Mouse (Mus musculus) left cerebral cortex, adult 8-10 months (tissue): ENCODE measurements around the gene Zfand2a. TPM values are rescaled to one million over a fixed set of nuclear protein-coding genes. Genes with fewer than 3 reads are reported as not detected.

Source experiments
- DNase-seq, 2 experiments: peaks; one replicate each; pipeline ENCODE4 v3.0.0; 2022; ENCODE audit warnings: low spot score in 2 of 2
- total RNA-seq, 4 experiments: library from RNA; stranded (reverse); gene quantifications; 2 replicates each; pipeline ENCODE4 v1.2.4; 2022

Gene Zfand2a
- total RNA-seq, 4 experiments from 2014 or later = 45.5 to 52.6 (median 50.4) TPM

GRCm38 (mm10) chr5:139466801-139467200, 17.5 kb downstream of the Zfand2a start:
- DNase-seq = no peak

- DNase-seq = no peak
Measured at GRCm38 (mm10) chr5:139466373-139466772, 18.0 kb downstream of the Zfand2a start.

DNA sequence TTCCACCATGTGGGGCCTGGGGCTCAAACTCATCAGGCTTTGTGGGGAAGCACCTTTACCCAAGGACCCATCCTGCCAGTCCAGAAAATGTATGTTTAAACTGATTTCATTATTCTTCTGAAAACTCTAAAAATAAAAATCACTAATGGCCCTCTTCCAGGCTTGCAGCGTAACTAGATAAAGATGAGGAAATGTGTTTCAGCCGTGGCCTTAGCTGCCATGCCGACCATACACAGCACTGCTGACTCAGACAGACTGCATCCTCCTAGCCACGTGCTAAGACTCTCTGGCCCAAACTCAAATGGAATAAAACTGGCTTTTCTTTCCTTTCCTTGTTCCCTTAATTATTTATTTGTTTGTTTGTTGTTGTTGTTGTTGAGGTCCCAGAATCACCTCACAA, 19.5 kb downstream of the Zfand2a start:
- no peak for DNase-seq

- DNase-seq = peak; percentile 97 to 99
Measured at GRCm38 (mm10) chr5:139460384-139461067, 23.8 kb downstream of the Zfand2a start, which contains the start of gene 3110082I17Rik. TSS of gene 3110082I17Rik (minus strand) at chr5:139460527.

DNA sequence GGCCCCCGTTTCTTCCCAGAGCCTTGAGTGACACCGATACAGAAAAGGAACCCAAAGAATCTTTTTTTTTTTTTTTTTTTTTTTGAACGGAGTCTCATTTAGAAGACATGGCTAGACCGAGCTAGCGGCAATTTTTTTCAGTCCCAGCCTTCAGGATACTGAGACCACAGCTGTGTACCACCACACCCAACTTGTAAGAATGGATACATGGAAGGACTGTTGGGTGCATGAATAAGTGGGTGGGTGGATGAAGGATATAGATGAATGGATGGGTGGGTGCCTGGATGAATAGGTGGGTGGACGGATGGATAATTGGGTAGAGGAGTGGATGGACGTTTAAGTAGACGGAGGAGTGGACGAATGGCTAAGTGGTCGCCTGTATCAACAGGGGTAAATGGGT, 24.4 kb downstream of the Zfand2a start:
- no peak for DNase-seq

DNA sequence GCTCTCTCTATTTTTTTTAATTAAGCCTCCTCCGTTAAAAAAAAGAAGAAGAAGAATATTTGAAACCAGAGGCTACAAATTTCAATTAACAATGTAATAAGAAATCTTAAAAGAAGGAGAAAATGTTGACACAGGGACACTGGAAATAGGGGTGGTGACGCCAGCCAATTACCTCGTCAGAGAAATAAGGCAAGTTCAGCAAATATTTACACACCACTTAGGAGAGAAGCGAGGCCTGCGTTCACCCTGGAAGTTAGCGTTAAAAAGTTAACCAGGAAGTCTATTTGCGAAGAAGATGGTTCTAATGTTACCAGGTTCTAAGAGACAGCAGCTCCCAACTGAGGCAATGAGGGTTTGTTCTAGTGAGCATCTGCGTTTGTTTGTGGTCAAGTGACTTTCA, 27.1 kb downstream of the Zfand2a start:
- no peak for DNase-seq

DNA sequence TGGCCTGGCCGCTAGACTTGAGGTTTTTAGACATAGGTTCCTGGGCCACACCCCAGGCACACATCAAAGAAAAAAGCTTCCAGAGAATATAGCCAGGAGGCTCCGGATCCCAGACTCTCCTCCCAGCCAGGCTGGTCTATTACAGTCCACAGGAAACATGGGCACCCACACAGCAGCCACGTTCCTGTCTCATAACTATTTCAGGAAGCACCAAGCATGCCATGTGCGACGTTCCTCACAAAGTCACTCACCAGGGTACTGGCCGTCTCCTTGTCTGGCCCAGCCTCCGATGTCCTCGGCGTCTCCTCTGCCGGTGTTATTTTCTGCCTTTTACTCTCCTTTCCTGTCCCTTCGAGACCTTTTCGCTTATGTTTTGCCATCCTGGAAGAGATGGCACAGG, 29.2 kb downstream of the Zfand2a start:
- DNase-seq = peak in 1 of 2 experiments; percentile 45

DNA sequence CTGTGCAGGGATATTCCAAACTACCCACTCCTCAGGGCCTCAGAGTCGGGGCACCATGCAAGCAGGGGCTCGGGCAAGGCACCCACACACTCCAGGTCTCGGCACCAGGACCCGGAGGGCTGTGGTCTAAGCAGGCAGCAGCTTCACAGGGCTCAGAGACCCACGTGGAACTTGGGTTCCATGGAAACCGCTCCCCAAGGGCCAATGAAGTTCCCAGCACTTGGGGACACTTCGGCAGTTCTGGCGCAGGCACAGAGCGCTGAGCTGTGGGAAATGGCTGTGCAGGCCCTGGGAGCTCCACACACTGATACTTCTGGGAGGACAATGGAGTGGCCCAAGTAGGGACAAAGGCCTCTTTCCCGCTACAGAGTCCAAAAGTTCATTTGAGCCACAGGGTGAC, 31.3 kb downstream of the Zfand2a start:
- no peak for DNase-seq

- no peak for DNase-seq
Measured at GRCm38 (mm10) chr5:139449926-139450325, 34.4 kb downstream of the Zfand2a start.

DNA sequence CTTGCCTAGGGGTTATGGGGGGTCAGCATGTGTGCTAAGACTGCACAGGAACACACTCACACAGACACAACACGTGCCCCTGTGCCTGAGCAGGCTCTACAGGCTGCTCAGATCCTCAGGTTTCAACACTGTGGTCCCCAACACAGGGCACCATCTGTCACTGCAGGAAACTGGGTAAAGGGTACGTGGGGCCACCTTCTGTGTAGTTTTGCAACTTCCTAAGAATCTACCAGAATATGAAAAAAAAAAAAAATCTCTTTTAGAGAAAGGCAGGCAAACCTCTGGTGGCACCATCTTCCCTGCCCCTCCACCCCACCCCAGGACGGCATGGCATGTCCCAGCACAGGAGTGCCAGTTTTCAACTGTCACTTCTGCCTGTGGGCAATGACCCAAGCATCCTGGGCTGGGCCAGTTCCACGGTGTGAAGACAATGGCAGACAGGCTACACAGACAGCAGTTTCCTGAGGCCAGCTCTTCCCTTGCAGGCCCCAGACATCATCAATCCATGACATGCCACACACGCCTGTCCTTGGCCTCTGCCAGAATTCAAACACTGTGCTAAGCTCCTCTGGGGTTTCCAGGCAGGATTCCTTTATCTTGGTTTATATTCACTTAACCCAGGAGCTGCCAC, 35.1 kb downstream of the Zfand2a start:
- no peak for DNase-seq

- peak in 1 of 2 experiments; percentile 62 for DNase-seq
Measured at GRCm38 (mm10) chr5:139448025-139448424, 36.3 kb downstream of the Zfand2a start.

DNA sequence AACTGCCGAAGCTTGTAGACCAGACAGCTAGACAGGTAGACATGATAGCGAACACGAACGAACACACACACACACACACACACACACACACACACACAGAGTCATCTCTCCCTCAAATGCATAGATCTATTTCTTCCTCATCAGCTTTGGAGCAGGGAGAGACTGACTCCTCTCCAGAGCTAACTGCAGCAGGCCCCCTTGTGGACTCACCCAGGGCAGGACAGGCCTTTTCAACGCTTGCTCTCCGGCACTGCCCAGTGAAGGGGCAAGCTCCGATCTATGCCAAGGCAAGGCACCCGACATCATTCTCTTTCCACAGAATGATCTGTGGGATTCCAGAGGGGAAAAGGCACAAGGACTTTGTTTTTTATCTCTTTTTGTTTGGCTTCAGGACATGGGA, 39.1 kb downstream of the Zfand2a start:
- no peak for DNase-seq

GRCm38 (mm10) chr5:139442962-139443361, 41.4 kb downstream of the Zfand2a start:
- no peak for DNase-seq

GRCm38 (mm10) chr5:139442428-139442827, 41.9 kb downstream of the Zfand2a start:
- no peak for DNase-seq

DNA sequence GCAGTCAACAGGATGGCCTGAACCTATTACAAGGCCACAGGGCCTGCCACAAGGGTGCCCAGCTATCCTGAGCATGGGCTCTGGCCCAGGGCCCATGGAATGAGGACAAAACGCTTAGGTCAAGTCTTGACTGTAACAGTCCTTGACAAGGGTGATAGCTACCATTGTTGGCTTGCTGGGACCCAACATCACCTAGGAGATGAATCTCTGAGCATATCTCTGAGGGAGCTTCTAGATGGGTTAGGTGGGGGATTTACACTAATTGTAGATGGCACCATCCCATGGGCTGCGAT, 42.7 kb downstream of the Zfand2a start:
- no peak for DNase-seq

DNA sequence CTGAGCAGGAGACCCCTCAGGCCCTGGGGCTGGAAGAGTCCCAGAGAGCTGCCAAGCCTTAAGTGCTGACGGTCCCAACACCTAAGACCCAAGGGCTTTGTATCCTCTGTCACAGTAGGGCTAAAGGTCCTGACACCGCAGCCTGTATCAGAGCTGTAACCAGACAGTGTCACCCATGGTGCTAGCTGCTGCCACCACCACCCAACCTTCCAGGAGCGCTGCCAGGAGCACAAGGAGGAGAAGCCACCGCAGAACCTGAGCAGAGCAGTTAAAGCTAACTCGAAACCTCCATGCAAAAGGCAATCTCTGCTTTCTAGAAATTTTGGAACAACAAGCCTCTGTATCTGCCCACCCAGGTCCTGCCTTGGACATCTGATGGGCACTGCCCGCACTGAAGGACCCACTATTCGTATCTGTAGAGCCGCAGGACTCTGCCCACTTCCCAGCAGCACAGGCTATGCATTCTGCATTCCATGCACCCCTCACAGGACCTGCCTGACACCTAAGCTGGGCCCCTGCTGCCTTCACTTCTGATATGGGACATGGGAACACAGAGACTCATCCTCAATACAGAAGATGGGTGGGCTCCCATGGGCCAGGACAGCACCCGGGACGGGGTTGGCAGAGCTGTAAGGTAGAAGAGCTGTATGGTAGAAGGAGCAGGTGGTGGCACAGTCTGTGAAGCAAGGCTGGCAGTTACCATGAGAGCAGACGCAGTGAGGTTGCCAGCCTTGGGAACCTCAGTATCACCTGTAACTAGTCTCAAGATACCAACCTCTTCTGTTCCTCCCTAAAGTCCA, 43.2 kb downstream of the Zfand2a start:
- DNase-seq = no peak

- DNase-seq = no peak
Measured at GRCm38 (mm10) chr5:139440451-139440850, 43.9 kb downstream of the Zfand2a start.

- no peak for DNase-seq
Measured at GRCm38 (mm10) chr5:139438440-139438839, 45.9 kb downstream of the Zfand2a start.

DNA sequence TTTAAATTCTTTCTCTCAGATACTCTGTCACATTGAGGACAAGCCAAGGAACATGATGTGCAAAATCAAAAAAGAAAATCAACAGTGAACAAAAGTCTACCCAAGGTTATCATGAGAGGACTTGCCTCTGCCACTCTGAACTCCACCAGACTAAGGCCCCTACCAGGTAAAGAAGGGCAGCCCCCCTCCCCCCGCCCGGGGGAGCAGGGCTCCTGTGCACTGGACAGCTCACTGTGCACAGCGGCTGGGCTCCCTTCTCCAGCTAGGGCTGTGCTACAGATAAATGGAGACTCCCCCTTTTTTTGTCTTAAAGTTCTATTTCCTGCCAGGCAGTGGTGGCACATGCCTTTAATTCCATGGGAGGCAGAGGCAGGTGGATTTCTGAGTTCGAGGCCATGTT, 46.6 kb downstream of the Zfand2a start:
- DNase-seq = no peak

DNA sequence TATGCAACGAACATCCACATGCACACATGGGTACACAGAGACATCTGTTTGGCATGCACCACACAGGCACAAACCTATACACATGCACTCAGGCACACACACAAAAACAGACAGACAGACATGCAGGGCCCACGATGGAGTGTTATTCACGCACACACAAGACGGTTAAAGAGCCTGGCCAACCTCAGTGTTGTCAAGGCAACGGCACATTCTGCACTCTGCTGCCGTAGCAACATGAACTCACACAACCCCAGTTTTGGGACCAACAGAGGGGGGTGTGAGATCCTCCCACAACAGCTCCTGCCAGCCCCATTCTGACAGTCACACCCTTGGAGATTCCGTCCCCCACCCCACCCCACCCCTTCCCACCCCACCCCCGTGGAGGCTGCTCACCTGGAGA, 49.4 kb downstream of the Zfand2a start:
- DNase-seq = peak in 1 of 2 experiments; percentile 84

GRCm38 (mm10) chr5:139433842-139434568, 50.3 kb downstream of the Zfand2a start:
- no peak for DNase-seq
